Mouse (Mus musculus): ENCODE measurements around the gene Cst8.
A peak's percentile ranks its signal among the peaks of the same experiment; 100 is the strongest.
"Not testable (repeated sequence)": the region's sequence is repeated elsewhere in the genome, so short reads cannot be mapped to it uniquely, and the experiment has no call there.

The Cst8 gene

DNA sequence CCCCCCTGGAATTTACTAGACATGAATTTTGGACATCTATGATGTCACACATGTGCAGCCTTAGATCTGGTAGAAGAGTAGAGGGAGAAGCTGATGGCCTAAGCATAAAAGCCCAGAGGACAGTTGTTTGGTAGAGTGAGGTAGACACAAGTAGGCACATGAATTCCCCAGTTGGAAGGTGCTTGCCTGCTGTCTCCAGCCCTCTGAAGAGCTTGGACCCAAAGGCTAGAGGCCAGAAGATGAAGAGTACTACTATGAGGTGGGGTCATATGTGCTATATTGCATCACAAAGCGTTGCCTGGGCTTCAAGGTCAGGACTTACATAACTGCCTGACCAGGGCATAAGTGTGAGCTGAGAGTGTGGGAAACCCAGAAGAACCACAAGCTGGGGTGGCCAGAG, at the start of gene Cst8:
Gene Cst8, plus strand, starts transcription at position 301 of the 400 bp plus-strand sequence.
- DNase-seq (ENCODE audit: low spot score in 2 of 2) = no peak

DNA sequence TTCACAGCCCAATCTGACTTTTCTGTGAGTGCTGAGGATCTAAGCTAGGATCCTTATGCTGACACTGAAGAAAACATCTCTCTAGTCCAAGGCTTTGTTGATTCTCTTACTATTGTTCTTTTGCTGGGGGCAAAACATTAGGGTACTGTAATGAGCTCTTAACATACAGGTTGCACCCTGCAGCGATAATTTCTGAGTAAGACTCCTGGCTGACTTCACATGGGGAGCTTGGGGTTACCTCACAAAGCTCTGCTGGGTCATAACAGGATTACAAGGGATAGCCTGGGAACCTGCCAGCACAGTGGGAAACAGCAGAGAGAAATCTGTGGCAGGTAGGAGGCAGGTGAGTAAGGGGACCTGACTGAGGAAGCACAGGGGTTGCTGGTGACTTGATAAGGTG, 48.5 kb upstream of the Cst8 start, which contains the start of gene Cstl1:
Gene Cstl1, plus strand, starts transcription at position 301 of the 400 bp plus-strand sequence.
- DNase-seq (ENCODE audit: low spot score in 2 of 2) = no peak

DNA sequence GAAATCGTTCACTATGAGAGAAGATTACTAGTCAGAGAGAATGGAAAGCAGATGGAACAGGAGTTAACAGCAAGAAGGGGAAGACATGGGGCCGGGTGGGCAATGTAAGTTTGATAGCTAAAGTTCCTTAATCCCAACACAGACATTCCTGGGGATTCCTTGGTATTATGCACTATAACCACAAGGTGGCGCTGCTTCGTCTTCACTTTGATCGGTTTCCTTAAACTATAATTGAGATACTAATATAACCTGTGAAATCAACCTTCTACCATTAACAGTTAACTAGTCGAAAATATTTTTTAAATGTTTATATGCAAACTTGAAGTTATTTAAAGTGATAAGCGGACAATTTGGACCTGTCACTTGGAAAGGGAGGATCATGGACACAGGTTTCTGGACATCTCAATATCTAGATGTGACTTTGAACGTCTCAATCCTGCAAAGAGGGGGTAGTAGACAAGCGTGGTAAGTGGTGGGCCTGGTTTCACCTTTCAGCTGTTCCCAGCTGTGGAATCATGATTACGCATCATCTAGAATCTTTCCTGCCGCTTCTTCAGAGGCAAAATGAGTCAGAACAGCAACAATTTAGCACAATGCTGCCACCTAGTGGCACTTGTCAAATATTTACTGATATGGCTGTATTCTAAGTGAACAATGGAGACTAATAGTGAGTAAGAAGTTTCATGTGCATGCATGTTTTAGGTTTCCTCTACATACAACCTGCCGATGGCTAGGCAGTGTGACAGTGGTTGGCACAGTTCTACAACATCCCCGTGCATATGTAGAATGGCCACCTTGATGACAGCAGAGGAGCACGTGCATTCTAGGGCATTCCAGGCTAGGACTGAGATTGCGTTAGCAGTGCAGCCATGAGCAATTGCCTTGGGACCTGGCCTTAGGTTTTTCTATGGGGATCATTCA, 46.4 kb upstream of the Cst8 start:
- peak; percentile 19 to 76 for DNase-seq (ENCODE audit: low spot score in 2 of 2)

DNA sequence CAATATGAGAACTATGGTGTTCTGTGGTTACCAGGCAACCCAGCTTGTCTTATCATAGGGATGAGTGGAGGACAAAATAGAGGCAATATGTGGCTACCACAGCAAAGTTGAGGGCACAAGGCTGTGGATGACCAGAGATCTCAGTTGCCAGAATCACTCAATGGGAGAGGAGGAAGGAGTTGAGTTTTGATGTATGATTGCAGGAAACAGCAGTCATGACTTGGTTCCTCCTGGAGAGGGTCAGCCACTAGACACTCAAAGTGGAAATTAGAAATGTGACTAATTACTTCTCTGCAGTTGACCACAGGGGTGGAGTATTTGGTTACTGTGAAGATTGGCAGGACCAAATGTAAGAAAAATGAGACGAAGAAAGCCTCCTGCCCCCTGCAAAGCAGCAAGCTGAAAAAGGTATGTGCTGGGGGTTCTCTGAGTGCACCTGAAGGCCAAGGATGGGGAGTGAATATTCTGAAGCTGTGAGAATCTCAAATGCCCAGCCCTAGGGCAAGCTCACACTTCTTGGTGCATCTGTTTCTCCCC, 44.2 kb upstream of the Cst8 start:
- no peak for DNase-seq (ENCODE audit: low spot score in 2 of 2)

DNA sequence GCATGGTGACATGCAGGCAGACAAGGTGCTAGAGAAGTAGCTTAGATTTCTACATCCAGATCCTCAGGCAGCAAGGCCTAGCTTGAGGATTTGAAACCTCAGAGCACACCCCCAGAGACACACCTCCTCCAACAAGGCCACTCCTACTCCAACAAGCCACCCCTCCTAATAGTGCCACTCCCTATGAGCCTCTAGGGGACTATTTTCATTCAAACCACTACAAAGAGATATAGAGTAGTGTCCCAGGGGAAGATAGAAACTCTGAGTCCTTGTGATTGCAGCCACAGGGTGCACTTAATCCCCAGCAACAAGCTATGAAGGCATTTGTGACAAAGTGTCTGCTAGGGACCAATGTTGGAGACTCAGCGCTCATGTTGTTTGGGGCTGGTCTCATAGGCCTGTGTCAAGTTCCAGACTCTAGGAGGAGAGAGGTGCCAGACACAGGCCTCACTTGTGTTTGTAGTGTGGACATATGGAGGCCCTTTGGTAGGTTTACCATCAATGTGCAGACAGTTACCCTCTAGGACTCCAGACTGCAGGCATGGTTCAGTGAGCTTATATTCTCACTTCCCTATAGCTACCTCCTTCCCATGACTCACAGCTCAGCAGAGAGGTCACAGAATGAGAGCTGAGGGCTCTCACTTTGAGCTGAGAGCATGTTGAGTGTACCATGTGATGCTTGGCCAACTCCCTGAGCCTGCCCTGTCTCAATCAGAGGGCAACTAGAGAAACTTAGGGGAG, 34.8 kb upstream of the Cst8 start:
- DNase-seq (ENCODE audit: low spot score in 2 of 2) = no peak

DNA sequence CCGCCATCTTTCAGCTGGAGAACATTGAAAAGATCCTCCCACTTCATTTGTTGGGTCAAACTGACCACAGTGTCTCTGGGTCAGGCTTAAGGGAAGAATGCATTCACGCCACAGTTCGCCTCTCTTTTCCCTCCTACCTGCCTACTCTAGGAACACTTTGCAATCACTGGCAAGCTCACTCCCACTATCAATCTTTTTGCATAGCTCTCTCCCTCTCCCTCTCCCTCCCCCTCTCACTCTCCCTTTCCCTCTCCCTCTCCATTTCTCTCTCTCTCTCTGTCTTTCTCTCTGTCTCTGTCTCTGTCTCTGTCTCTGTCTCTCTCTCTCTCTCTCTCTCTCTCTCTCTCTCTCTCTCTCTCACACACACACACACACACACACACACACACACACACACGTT, 27.2 kb upstream of the Cst8 start, which contains the start of gene Cst11:
Gene Cst11, minus strand, starts transcription at position 101 of the 400 bp plus-strand sequence.
- DNase-seq (ENCODE audit: low spot score in 2 of 2) = not testable (repeated sequence)

DNA sequence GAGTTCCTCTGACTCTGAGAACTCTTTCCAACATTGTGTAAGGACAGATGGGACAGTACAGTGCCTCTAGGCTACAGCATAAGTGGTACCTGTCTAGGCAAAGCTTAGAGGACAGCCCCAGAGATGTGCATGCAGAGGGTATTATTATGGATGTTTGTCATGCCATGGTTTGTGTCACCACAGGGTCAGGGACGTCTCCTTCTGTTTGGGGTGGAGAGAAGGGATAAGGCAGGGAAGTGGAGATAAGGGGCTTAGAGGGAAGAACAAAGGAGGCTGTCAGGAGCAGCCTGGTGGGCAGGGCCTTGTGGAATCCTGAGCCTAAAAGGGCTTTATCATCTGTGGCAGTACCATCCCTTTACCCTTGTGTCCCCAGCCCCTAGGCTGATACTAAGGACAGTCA, 16.9 kb upstream of the Cst8 start, which contains the start of gene 8030411F24Rik:
Gene 8030411F24Rik, plus strand, starts transcription at position 301 of the 400 bp plus-strand sequence.
- no peak for DNase-seq (ENCODE audit: low spot score in 2 of 2)

DNA sequence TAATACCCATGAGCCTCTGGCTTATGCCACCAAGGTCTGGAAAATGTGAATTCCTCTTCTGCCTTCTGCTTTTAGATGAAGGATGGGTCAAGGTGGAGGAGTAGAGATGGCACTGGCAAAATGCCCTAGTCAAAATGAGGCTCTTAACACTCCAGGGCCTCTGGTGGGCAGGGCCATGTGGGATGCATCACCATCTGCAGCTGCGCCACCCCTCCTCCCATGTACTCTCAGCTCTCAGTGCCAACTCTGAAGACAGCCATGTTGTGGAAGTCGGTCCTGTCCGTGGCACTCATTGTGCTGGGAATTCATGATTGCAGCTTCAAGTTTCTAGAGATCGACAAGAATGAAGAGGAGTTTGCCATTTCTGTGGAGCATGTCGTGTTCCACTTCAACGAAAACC, 9.4 kb upstream of the Cst8 start, which contains the start of gene Cst12:
Gene Cst12, plus strand, starts transcription at position 220 of the 400 bp plus-strand sequence.
- DNase-seq (ENCODE audit: low spot score in 2 of 2) = no peak

DNA sequence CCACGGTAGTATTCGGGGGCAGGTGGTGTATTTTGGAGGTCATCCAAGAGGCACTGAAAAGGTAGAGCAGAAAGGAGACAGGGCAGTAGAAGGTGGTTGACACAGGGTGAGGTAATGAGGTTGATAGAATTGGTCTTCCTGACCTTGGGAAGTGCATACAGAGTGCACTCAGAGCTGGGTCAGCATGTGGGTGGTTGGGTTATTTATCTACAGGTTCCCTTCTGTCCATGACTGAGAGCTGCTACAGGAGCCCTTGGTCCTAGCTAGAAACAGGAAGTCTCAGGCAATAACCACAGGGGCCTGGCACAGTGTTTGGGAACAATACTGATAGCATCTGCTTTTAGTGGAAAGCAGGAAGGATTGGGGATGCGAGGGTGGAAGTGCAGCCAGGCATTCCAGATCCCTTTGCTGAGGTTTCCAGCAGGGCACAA, 2.9 kb downstream of the Cst8 start:
- peak in 1 of 2 experiments; percentile 3 for DNase-seq (ENCODE audit: low spot score in 2 of 2)

DNA sequence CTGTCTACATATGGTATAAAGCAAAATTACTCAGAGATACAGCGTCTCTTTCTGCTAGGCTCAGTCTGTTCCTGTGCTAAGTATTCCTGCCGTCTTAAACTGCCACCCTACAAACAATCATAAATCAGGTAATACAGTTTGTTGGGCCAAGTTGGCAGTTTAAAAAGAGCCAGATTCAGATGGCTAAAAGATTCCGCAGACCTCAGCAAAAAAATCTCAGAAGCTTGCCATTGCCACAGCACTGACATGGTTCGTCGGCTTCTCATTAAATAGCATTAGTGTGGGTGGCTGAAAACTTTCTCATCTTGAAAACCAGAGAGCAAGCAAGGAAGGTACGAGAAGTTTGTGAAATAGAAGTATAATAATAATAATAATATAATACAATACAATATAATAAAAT, 8.1 kb downstream of the Cst8 start:
- DNase-seq (ENCODE audit: low spot score in 2 of 2) = no peak

DNA sequence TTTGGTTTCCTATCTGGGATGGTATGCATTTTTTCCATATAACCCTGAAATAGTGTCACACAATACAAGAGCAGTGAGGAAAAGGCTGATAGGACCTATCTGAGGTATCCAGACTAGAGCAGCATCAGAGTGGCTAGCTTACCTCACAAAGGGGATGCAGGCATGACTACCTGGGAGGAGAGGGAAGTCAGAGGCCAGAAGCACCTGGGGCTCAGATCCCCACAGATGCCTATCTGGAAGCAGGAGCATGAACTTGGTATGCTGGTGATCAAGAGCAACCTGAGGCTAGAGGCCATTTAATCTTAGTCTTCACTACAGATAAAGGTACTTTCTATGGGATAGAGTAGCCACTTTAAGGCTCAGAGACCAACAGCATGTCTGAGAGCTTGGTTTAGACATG, 21.3 kb downstream of the Cst8 start, which contains the start of gene Cst13:
Gene Cst13, plus strand, starts transcription at position 173 of the 400 bp plus-strand sequence.
- DNase-seq (ENCODE audit: low spot score in 2 of 2) = no peak

DNA sequence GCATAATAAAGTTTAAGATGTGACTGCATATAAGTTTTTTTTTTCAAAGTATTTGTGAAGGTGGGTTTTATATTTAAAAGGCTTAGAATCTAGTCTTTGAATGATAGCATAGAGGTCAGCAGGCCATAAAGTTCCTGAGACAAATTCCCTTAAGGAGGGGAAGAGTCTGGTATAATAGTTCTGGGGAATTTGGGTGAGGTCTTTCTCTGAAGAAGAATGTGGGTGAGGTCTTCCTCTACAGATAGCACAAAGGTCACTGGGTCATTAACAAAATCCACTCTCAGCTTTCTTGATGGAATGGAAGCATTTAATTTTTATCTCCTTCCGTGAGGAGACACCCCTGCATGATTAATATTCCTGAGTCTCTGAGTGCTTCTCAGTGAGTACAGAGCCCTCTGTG, 27.4 kb downstream of the Cst8 start:
- no peak for DNase-seq (ENCODE audit: low spot score in 2 of 2)

DNA sequence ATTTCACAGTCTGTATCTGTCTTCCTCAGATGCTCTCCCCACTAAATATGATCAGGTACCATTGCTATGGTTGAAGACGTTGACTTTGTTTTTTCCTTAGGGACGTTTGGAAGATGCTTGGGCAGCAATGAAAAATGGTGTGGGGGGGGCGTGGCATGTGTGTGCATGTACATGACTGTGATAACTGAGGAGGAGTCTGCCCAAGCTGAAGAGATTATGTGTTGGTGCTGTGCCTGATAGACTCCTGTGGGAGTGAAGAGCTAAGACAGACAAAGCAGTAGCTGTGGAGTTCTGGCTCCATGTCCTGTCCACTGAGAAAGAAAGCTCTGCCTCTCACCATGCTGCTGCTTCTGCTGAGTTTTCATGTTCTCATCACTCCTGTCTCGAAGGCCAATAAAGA, 36.3 kb downstream of the Cst8 start, which contains the start of gene Cst9:
Gene Cst9, plus strand, starts transcription at position 236 of the 400 bp plus-strand sequence.
- DNase-seq (ENCODE audit: low spot score in 2 of 2) = no peak

DNA sequence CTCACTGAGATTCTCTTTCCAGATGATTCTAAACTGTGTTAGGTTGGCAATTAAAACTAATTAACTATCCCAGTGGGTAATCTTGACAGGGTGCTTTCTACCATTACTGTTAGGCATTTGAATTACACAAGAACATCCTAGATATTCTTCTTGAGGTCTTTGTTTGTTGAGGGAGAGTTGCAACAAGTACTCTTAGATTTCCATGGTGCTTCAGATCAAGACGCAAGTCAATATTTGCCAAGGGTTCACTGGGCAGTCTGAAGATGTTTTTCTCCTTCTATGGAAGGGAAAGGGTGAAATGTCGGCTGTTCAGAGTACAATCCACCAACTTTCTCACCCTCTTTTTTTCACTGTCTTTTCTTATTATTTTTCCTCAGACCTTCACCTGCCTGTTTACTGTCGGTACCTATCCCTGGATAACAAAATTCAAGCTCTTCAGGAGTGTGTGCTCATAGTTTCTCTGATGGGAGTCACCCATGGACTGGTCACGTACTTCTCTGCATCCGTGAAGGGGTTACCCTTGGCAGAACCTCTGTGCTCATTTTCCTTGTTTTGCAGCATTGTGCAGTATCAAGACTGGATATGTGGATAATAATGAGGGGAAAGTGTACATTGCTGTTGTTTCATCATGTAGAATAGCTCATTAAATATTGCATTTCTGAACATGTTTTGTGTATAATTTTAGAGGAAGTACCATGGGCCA, 39.6 kb downstream of the Cst8 start:
- no peak for DNase-seq (ENCODE audit: low spot score in 2 of 2)

DNA sequence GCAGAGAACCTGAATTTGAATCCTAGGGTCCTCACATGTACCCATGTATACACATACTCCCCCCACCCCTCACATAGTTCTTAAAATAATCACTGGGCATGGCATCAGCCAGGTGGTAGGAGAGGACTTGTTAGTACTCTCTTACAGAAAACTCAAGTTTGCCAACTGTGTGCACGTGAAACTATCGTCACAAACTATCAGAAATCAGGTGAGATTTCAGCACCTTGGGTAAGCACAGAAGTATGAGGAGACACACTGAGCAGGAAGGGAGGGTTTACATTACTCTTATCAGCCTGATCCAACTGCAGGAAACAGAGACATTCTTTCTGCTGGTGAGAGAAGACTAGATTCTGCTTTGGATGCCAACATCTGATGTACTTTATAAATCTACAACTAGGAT, 40.6 kb downstream of the Cst8 start:
- DNase-seq (ENCODE audit: low spot score in 2 of 2) = no peak

DNA sequence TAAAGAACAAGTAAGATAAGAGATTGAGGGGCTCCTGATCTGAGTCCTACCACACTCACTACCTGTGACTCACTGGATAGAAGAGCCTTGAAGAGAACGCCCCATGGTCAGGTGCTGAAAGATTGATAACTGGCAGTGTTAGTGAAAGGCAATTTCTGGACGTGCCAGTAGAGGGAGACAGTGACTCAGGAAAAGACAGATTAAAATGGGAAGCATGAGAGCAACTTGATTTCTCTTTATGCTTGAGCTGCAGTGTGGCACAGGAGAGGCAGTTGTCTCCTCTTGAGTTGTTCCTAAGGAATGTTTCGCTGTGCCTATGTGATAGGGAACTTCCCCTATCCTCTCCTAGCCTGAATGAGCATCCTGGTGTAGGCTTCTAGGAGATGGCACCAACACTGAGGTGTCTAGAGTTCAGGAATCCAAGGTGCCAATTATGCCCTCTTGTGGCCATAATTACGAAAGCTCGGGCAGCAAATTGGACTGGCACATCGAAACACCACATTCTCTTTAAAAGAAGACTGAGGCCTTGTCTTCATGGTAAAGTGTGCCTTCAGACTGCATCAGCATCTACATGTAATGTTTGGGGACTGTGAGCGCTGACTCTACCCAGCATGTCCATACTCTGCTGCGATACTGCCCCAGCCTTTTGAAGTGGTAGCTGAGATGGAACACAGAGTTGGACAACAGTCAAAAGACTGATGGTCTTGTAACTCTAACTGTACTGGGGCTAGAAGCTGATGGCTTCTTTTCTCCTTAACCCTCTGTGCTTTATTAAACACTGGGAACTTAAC, 52.7 kb downstream of the Cst8 start:
- peak; percentile 65 to 89 for DNase-seq (ENCODE audit: low spot score in 2 of 2)
